Mouse (Mus musculus) lung, postnatal 0 days (tissue): Measurements from ENCODE around the gene Slc6a3.

ENCODE experiments used
- CTCF ChIP-seq: IDR thresholded peaks from 2 replicates; pipeline ENCODE4 v1.5.1; 2016; ENCODE audit warnings: antibody characterized with exemption, mild to moderate bottlenecking
- EP300 ChIP-seq: IDR thresholded peaks from 2 replicates; pipeline ENCODE4 v1.6.1; 2016; ENCODE audit warnings: antibody characterized with exemption, mild to moderate bottlenecking, control low read depth

DNA sequence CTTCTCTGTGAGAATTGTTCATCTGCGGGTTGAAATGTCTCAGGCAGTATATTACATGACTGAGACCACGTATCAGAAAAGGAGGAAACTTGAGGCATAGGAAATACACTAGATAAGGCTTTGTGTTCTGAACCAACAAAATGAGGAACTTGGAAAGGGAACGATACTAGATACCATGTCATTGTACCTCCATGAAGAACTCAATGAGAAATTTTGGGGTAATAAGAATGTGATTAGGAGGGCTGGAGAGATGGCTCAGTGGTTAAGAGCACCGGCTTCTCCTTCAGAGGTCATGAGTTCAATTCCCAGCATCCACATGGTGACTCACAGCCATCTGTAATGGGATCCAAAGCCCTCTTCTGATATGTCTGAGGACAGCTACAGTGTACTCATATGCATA, 63.7 kb downstream of the Slc6a3 start:
- no peak for TF ChIP-seq CTCF
- TF ChIP-seq EP300 = no peak
